Mouse (Mus musculus): ENCODE measurements around the gene Por. TPM values are rescaled to one million over a fixed set of nuclear protein-coding genes. Genes with fewer than 3 reads are reported as not detected.

Por gene
- polyA plus RNA-seq, 1 experiment from 2014 or later = 117 TPM

- 96% methylated on average over 13 of the region's 13 CpGs for WGBS
- no peak overlapping the region for H3K4me3 ChIP-seq
- H3K4me2 ChIP-seq = no peak overlapping the region
- ATAC-seq (replicated peaks) = no peak
- H3K27me3 ChIP-seq (replicated peaks) = no peaks in the 10 kb centered on the region
- no peaks in the 10 kb centered on the region for H3K36me3 ChIP-seq (replicated peaks)
- no peak overlapping the region for H3K27ac ChIP-seq
- H3K9me3 ChIP-seq = no peaks in the 10 kb centered on the region
- no peak overlapping the region for H3K9ac ChIP-seq
- 0 out of 2 replicates have a peak, but pooled peaks cover 3% of the 10 kb centered on the region for H3K4me1 ChIP-seq
Observed at GRCm38 (mm10) chr5:135707039-135707438, 37.2 kb downstream of the Por start.

- H3K4me3 ChIP-seq = no peak overlapping the region
- H3K4me2 ChIP-seq = no peak overlapping the region
- no peak overlapping the region for H3K27ac ChIP-seq
- H3K36me3 ChIP-seq (replicated peaks) = no peaks in the 10 kb centered on the region
- no peaks in the 10 kb centered on the region for H3K9me3 ChIP-seq
- 67% methylated on average over 1 of the region's 1 CpGs for WGBS
- H3K27me3 ChIP-seq (replicated peaks) = no peaks in the 10 kb centered on the region
- no peak overlapping the region for H3K9ac ChIP-seq
- H3K4me1 ChIP-seq = 0 out of 2 replicates have a peak, but pooled peaks cover 3% of the 10 kb centered on the region
- ATAC-seq (replicated peaks) = no peak
Observed at GRCm38 (mm10) chr5:135707855-135708254, 38.0 kb downstream of the Por start.

GRCm38 (mm10) chr5:135709716-135710115, 39.9 kb downstream of the Por start:
- no peak overlapping the region for H3K27ac ChIP-seq
- H3K4me1 ChIP-seq = 0 out of 2 replicates have a peak, but pooled peaks cover 2% of the 10 kb centered on the region
- H3K4me3 ChIP-seq = no peak overlapping the region
- H3K4me2 ChIP-seq = no peak overlapping the region
- WGBS = 94% methylated on average over 5 of the region's 5 CpGs
- no peaks in the 10 kb centered on the region for H3K36me3 ChIP-seq (replicated peaks)
- no peaks in the 10 kb centered on the region for H3K27me3 ChIP-seq (replicated peaks)
- no peaks in the 10 kb centered on the region for H3K9me3 ChIP-seq
- H3K9ac ChIP-seq = no peak overlapping the region
- no peak for ATAC-seq (replicated peaks)

- no peak for ATAC-seq (replicated peaks)
- Histone ChIP-seq H3K27me3 (replicated peaks) (no peaks in the 10 kb centered on the region), H3K9me3 (no peaks in the 10 kb centered on the region), H3K9ac (no peak overlapping the region), H3K36me3 (replicated peaks) (no peaks in the 10 kb centered on the region), H3K27ac (no peak overlapping the region), H3K4me3 (no peak overlapping the region), H3K4me1 (0 out of 2 replicates have a peak, but pooled peaks cover 2% of the 10 kb centered on the region), H3K4me2 (no peak overlapping the region)
- 83% methylated on average over 7 of the region's 7 CpGs for WGBS
Observed at GRCm38 (mm10) chr5:135710599-135711214, 40.9 kb downstream of the Por start.

GRCm38 (mm10) chr5:135711582-135712355, 41.9 kb downstream of the Por start:
- Histone ChIP-seq H3K27me3 (replicated peaks) (no peaks in the 10 kb centered on the region), H3K4me2 (no peak overlapping the region), H3K36me3 (replicated peaks) (no peaks in the 10 kb centered on the region), H3K27ac (no peak overlapping the region), H3K4me1 (0 out of 2 replicates have a peak, but pooled peaks cover 2% of the 10 kb centered on the region), H3K9me3 (no peaks in the 10 kb centered on the region), H3K4me3 (no peak overlapping the region), H3K9ac (no peak overlapping the region)
- 92% methylated on average over 13 of the region's 13 CpGs for WGBS
- no peak for ATAC-seq (replicated peaks)

- 0 out of 2 replicates have a peak, but pooled peaks cover 2% of the 10 kb centered on the region for H3K4me1 ChIP-seq
- H3K9ac ChIP-seq = no peak overlapping the region
- H3K27me3 ChIP-seq (replicated peaks) = no peaks in the 10 kb centered on the region
- no peak overlapping the region for H3K4me3 ChIP-seq
- 72% methylated on average over 4 of the region's 4 CpGs for WGBS
- H3K4me2 ChIP-seq = no peak overlapping the region
- ATAC-seq (replicated peaks) = no peak
- peaks cover 5% of the 10 kb centered on the region; the same call in 1 of the 2 replicates for H3K36me3 ChIP-seq (replicated peaks)
- no peaks in the 10 kb centered on the region for H3K9me3 ChIP-seq
- H3K27ac ChIP-seq = no peak overlapping the region
Observed at GRCm38 (mm10) chr5:135712803-135713202, 43.0 kb downstream of the Por start.

GRCm38 (mm10) chr5:135713441-135714218, 43.8 kb downstream of the Por start:
- Histone ChIP-seq H3K4me3 (no peak overlapping the region), H3K27ac (no peak overlapping the region)
- 81% methylated on average over 16 of the region's 16 CpGs for WGBS

GRCm38 (mm10) chr5:135715624-135716023, 45.8 kb downstream of the Por start:
- Histone ChIP-seq H3K27me3 (replicated peaks) (no peaks in the 10 kb centered on the region), H3K4me2 (no peak overlapping the region), H3K4me3 (no peak overlapping the region), H3K36me3 (replicated peaks) (peaks cover 5% of the 10 kb centered on the region; the same call in 1 of the 2 replicates), H3K9ac (no peak overlapping the region), H3K4me1 (0 out of 2 replicates have a peak, but pooled peaks cover 2% of the 10 kb centered on the region), H3K27ac (no peak overlapping the region), H3K9me3 (no peaks in the 10 kb centered on the region)
- no peak for ATAC-seq (replicated peaks)
- 59% methylated on average over 10 of the region's 10 CpGs for WGBS

More at GRCm38 (mm10) chr5:135713441-135714218, 43.8 kb downstream of the Por start:
- H3K4me2 ChIP-seq = no peak overlapping the region
- ATAC-seq (replicated peaks) = no peak
- no peak overlapping the region for H3K9ac ChIP-seq
- peaks cover 5% of the 10 kb centered on the region; the same call in 1 of the 2 replicates for H3K36me3 ChIP-seq (replicated peaks)
- H3K9me3 ChIP-seq = no peaks in the 10 kb centered on the region
- 0 out of 2 replicates have a peak, but pooled peaks cover 2% of the 10 kb centered on the region for H3K4me1 ChIP-seq
- no peaks in the 10 kb centered on the region for H3K27me3 ChIP-seq (replicated peaks)

GRCm38 (mm10) chr5:135719586-135720120, 49.8 kb downstream of the Por start:
- no peak for ATAC-seq (replicated peaks)
- Histone ChIP-seq H3K27me3 (replicated peaks) (no peaks in the 10 kb centered on the region), H3K4me1 (peaks cover 5% of the 10 kb centered on the region), H3K9me3 (no peaks in the 10 kb centered on the region), H3K4me3 (no peak overlapping the region), H3K9ac (no peak overlapping the region), H3K4me2 (no peak overlapping the region), H3K36me3 (replicated peaks) (peaks cover 5% of the 10 kb centered on the region; the same call in 1 of the 2 replicates), H3K27ac (no peak overlapping the region)
- 86% methylated on average over 10 of the region's 10 CpGs for WGBS

- Histone ChIP-seq H3K27me3 (replicated peaks) (no peaks in the 10 kb centered on the region), H3K36me3 (replicated peaks) (peaks cover 5% of the 10 kb centered on the region; the same call in 1 of the 2 replicates), H3K4me1 (peaks cover 10% of the 10 kb centered on the region), H3K27ac (no peak overlapping the region), H3K9ac (no peak overlapping the region), H3K9me3 (no peaks in the 10 kb centered on the region), H3K4me2 (no peak overlapping the region), H3K4me3 (no peak overlapping the region)
- no peak for ATAC-seq (replicated peaks)
- 78% methylated on average over 3 of the region's 3 CpGs for WGBS
Observed at GRCm38 (mm10) chr5:135720121-135720520, 50.3 kb downstream of the Por start.

- Histone ChIP-seq H3K27ac (no peak overlapping the region), H3K27me3 (replicated peaks) (no peaks in the 10 kb centered on the region), H3K36me3 (replicated peaks) (peaks cover 5% of the 10 kb centered on the region; the same call in 1 of the 2 replicates), H3K4me3 (no peak overlapping the region), H3K9me3 (no peaks in the 10 kb centered on the region), H3K4me2 (no peak overlapping the region), H3K9ac (no peak overlapping the region), H3K4me1 (peaks cover 19% of the 10 kb centered on the region)
- ATAC-seq (replicated peaks) = no peak
- 96% methylated on average over 8 of the region's 8 CpGs for WGBS
Observed at GRCm38 (mm10) chr5:135721076-135721475, 51.2 kb downstream of the Por start.

GRCm38 (mm10) chr5:135722121-135722520, 52.3 kb downstream of the Por start:
- no peaks in the 10 kb centered on the region for H3K27me3 ChIP-seq (replicated peaks)
- H3K9ac ChIP-seq = no peak overlapping the region
- H3K4me2 ChIP-seq = no peak overlapping the region
- H3K27ac ChIP-seq = no peak overlapping the region
- H3K36me3 ChIP-seq (replicated peaks) = peaks cover 2% of the 10 kb centered on the region; the same call in 1 of the 2 replicates
- WGBS = 77% methylated on average over 11 of the region's 11 CpGs
- H3K4me3 ChIP-seq = no peak overlapping the region
- no peak for ATAC-seq (replicated peaks)
- no peaks in the 10 kb centered on the region for H3K9me3 ChIP-seq
- peaks cover 30% of the 10 kb centered on the region for H3K4me1 ChIP-seq

All from midbrain, embryonic 15.5 days (tissue).